Mouse (Mus musculus): ENCODE measurements around the gene Ino80e. TPM values are rescaled to one million over a fixed set of nuclear protein-coding genes. Genes with fewer than 3 reads are reported as not detected.

Gene Ino80e
- polyA plus RNA-seq, 1 experiment, result 74.1 TPM

DNA sequence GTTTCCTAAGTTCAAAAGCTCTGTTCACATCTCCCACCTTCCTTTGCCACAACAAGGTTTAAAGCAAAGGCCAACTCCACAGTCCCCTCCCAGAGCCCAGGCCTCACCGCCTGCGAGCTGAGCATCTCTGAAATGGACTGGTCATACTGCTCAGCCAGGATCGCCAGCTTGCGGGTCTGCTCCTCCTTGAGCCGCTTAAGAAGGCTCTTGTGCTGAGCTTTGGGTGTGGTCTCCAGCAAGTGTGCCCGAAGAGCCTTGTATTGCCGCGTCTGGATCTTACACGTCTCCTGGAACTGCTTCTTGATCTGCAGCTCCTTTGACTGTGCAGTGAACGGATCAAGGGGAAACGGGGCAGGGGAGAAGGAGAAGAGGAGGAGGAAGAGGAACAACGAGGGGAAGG, 5.8 kb upstream of the Ino80e start:
- no peak for TF ChIP-seq CTCF (IDR thresholded peaks at IDR 0.05; ENCODE audit: control insufficient read depth, insufficient read depth, insufficient replicate concordance, low read depth, low read length)
- no peak for TF ChIP-seq POLR2A (IDR thresholded peaks at IDR 0.05; ENCODE audit: control insufficient read depth, low read depth, low read length)
- Histone ChIP-seq H3K27me3 (ENCODE audit: control insufficient read depth, insufficient read depth, low read length) (no peaks in the 10 kb centered on the region), H3K4me3 (ENCODE audit: control insufficient read depth, low read depth, low read length) (no peak overlapping the region), H3K36me3 (ENCODE audit: control insufficient read depth, insufficient read depth, low read length) (peaks cover 8% of the 10 kb centered on the region), H3K27ac (ENCODE audit: control insufficient read depth, insufficient read depth, low read depth, low read length) (no peak overlapping the region), H3K4me1 (ENCODE audit: control insufficient read depth, insufficient read depth, low read length) (no peaks in the 10 kb centered on the region; the same call in 1 of the 2 replicates)

DNA sequence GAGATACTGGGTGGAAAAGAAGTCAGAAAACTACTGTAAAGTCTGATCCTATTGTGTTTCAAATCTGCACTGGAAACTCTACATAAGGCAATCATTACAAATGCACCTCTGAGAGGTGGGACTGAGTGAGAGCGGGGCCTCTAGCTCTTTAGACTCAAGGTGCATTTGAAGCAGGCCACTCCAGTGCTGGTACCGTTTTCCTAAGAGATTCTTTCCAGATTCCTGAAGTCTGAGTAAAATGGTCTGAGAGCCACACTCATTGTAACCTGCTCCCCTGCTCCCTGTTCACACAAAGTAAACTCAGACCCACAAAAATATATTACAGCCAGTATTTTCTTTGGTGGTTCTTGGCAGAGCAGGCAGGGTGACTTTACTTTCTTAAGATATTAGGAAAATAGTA, 5.4 kb upstream of the Ino80e start:
- H3K27ac ChIP-seq (ENCODE audit: control insufficient read depth, insufficient read depth, low read depth, low read length), result no peak overlapping the region
- H3K36me3 ChIP-seq (ENCODE audit: control insufficient read depth, insufficient read depth, low read length), result peaks cover 8% of the 10 kb centered on the region
- no peak overlapping the region for H3K4me3 ChIP-seq (ENCODE audit: control insufficient read depth, low read depth, low read length)
- no peak for TF ChIP-seq CTCF (IDR thresholded peaks at IDR 0.05; ENCODE audit: control insufficient read depth, insufficient read depth, insufficient replicate concordance, low read depth, low read length)
- no peak for TF ChIP-seq POLR2A (IDR thresholded peaks at IDR 0.05; ENCODE audit: control insufficient read depth, low read depth, low read length)
- no peaks in the 10 kb centered on the region for H3K27me3 ChIP-seq (ENCODE audit: control insufficient read depth, insufficient read depth, low read length)
- H3K4me1 ChIP-seq (ENCODE audit: control insufficient read depth, insufficient read depth, low read length), result no peaks in the 10 kb centered on the region; the same call in none of the 2 replicates

DNA sequence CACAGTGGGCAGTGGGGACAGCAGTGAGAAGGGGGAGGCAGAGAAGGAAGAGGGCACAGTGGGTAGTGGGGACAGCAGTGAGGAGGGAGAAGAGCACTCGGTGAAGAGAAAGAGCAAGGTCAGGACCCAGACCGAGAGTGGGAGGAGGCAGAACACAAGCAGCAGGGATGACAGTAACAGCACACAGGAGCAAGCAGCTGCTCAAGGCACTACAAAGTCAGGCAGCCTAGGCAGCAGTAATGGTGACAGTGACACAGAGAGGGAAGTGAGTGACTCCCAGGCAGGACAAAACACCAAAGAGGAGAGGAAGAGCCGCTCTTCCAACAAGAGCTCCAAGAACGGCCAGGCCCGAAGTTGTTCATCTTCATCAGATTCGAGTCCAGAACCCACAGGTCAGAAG, 1.6 kb upstream of the Ino80e start:
- peak overlapping the region; percentile 94 for H3K4me3 ChIP-seq (ENCODE audit: control insufficient read depth, low read depth, low read length)
- no peak for TF ChIP-seq POLR2A (IDR thresholded peaks at IDR 0.05; ENCODE audit: control insufficient read depth, low read depth, low read length)
- no peak overlapping the region for H3K27ac ChIP-seq (ENCODE audit: control insufficient read depth, insufficient read depth, low read depth, low read length)
- H3K27me3 ChIP-seq (ENCODE audit: control insufficient read depth, insufficient read depth, low read length), result no peaks in the 10 kb centered on the region
- peaks cover 7% of the 10 kb centered on the region for H3K36me3 ChIP-seq (ENCODE audit: control insufficient read depth, insufficient read depth, low read length)
- H3K4me1 ChIP-seq (ENCODE audit: control insufficient read depth, insufficient read depth, low read length), result no peaks in the 10 kb centered on the region; the same call in none of the 2 replicates

GRCm38 (mm10) chr7:126861429-126862130, 597 bp downstream of the Ino80e start, which contains the start of gene Hirip3:
Hirip3 (plus strand) TSS chr7:126861972.
- Histone ChIP-seq H3K4me3 (ENCODE audit: control insufficient read depth, low read depth, low read length) (peak within 1 kb of the TSS; percentile 94), H3K36me3 (ENCODE audit: control insufficient read depth, insufficient read depth, low read length) (peaks cover 7% of the 10 kb centered on the region), H3K4me1 (ENCODE audit: control insufficient read depth, insufficient read depth, low read length) (no peaks in the 10 kb centered on the region; the same call in none of the 2 replicates), H3K27ac (ENCODE audit: control insufficient read depth, insufficient read depth, low read depth, low read length) (peak within 1 kb of the TSS; percentile 98), H3K27me3 (ENCODE audit: control insufficient read depth, insufficient read depth, low read length) (no peaks in the 10 kb centered on the region)
- TF ChIP-seq CTCF (IDR thresholded peaks at IDR 0.05; ENCODE audit: control insufficient read depth, insufficient read depth, insufficient replicate concordance, low read depth, low read length) (no peak), POLR2A (IDR thresholded peaks at IDR 0.05; ENCODE audit: control insufficient read depth, low read depth, low read length) (peak; percentile 89)

- Histone ChIP-seq H3K27me3 (ENCODE audit: control insufficient read depth, insufficient read depth, low read length) (no peaks in the 10 kb centered on the region), H3K36me3 (ENCODE audit: control insufficient read depth, insufficient read depth, low read length) (peaks cover 6% of the 10 kb centered on the region), H3K4me3 (ENCODE audit: control insufficient read depth, low read depth, low read length) (peak overlapping the region; percentile 94), H3K4me1 (ENCODE audit: control insufficient read depth, insufficient read depth, low read length) (no peaks in the 10 kb centered on the region; the same call in none of the 2 replicates), H3K27ac (ENCODE audit: control insufficient read depth, insufficient read depth, low read depth, low read length) (peak overlapping the region; percentile 98; the same call in 1 of the 2 replicates)
- TF ChIP-seq POLR2A (IDR thresholded peaks at IDR 0.05; ENCODE audit: control insufficient read depth, low read depth, low read length) (no peak), CTCF (IDR thresholded peaks at IDR 0.05; ENCODE audit: control insufficient read depth, insufficient read depth, insufficient replicate concordance, low read depth, low read length) (no peak)
Measured at GRCm38 (mm10) chr7:126860987-126861386, 1.2 kb downstream of the Ino80e start.

- H3K4me1 ChIP-seq (ENCODE audit: control insufficient read depth, insufficient read depth, low read length), result no peaks in the 10 kb centered on the region; the same call in none of the 2 replicates
- no peak overlapping the region for H3K4me3 ChIP-seq (ENCODE audit: control insufficient read depth, low read depth, low read length)
- no peaks in the 10 kb centered on the region for H3K27me3 ChIP-seq (ENCODE audit: control insufficient read depth, insufficient read depth, low read length)
- H3K36me3 ChIP-seq (ENCODE audit: control insufficient read depth, insufficient read depth, low read length), result no peaks in the 10 kb centered on the region; the same call in 1 of the 2 replicates
- TF ChIP-seq CTCF (IDR thresholded peaks at IDR 0.05; ENCODE audit: control insufficient read depth, insufficient read depth, insufficient replicate concordance, low read depth, low read length) (no peak), POLR2A (IDR thresholded peaks at IDR 0.05; ENCODE audit: control insufficient read depth, low read depth, low read length) (no peak)
- no peak overlapping the region for H3K27ac ChIP-seq (ENCODE audit: control insufficient read depth, insufficient read depth, low read depth, low read length)
Measured at GRCm38 (mm10) chr7:126856741-126857420, 5.3 kb downstream of the Ino80e start.

- Histone ChIP-seq H3K4me3 (ENCODE audit: control insufficient read depth, low read depth, low read length) (no peak overlapping the region), H3K36me3 (ENCODE audit: control insufficient read depth, insufficient read depth, low read length) (no peaks in the 10 kb centered on the region; the same call in 1 of the 2 replicates), H3K27me3 (ENCODE audit: control insufficient read depth, insufficient read depth, low read length) (no peaks in the 10 kb centered on the region), H3K4me1 (ENCODE audit: control insufficient read depth, insufficient read depth, low read length) (peaks cover 3% of the 10 kb centered on the region; the same call in 1 of the 2 replicates), H3K27ac (ENCODE audit: control insufficient read depth, insufficient read depth, low read depth, low read length) (no peak overlapping the region)
- no peak for TF ChIP-seq CTCF (IDR thresholded peaks at IDR 0.05; ENCODE audit: control insufficient read depth, insufficient read depth, insufficient replicate concordance, low read depth, low read length)
Measured at GRCm38 (mm10) chr7:126855641-126856040, 6.5 kb downstream of the Ino80e start.
